Mouse (Mus musculus) liver, embryonic 12.5 days (tissue): Measurements from ENCODE around the gene Vps18. TPM values are rescaled to one million over a fixed set of nuclear protein-coding genes. Genes with fewer than 3 reads are reported as not detected.

Source experiments
- ATAC-seq: fragments of 200-750 bp; cut with Nextera tagmentation; 2 replicates; pipeline ENCODE4 v1.8.0; 2017; ENCODE audit warnings: moderate number of reproducible peaks, mild to moderate bottlenecking, moderate library complexity
- H3K27ac ChIP-seq: fragments of 300-500 bp; sonication (generic); 2 replicates; pipeline ENCODE4 v1.5.1; 2016; ENCODE audit warnings: mild to moderate bottlenecking
- H3K27me3 ChIP-seq: fragments of 300-500 bp; sonication (generic); replicated peaks from 2 replicates; pipeline ENCODE4 v1.6.1; 2016; ENCODE audit warnings: mild to moderate bottlenecking, moderate library complexity
- H3K36me3 ChIP-seq: fragments of 300-500 bp; sonication (generic); 2 replicates; pipeline ENCODE4 v1.6.1; 2016; ENCODE audit warnings: mild to moderate bottlenecking, moderate library complexity
- H3K4me1 ChIP-seq: fragments of 300-500 bp; sonication (generic); 2 replicates; pipeline ENCODE4 v1.6.1; 2016
- H3K4me2 ChIP-seq: fragments of 300-500 bp; sonication (generic); 2 replicates; pipeline ENCODE4 v1.6.1; 2016; ENCODE audit warnings: mild to moderate bottlenecking, moderate library complexity
- H3K4me3 ChIP-seq: fragments of 300-500 bp; sonication (generic); 2 replicates; pipeline ENCODE4 v1.5.1; 2016; ENCODE audit warnings: mild to moderate bottlenecking, moderate library complexity
- H3K9ac ChIP-seq: fragments of 300-500 bp; sonication (generic); 2 replicates; pipeline ENCODE4 v1.6.1; 2016; ENCODE audit warnings: mild to moderate bottlenecking, moderate library complexity
- H3K9me3 ChIP-seq: fragments of 300-500 bp; sonication (generic); replicated peaks from 2 replicates; pipeline ENCODE4 v1.6.1; 2016; ENCODE audit warnings: mild to moderate bottlenecking, moderate library complexity
- WGBS: fragments of 180-500 bp; shearing (Covaris S2); methylation state at CpG from one replicate; pipeline ENCODE4 v1.1.7; 2016; ENCODE audit not compliant: insufficient replicate concordance; 5-methylcytosine and 5-hydroxymethylcytosine counted together
- polyA plus RNA-seq: library from polyadenylated mRNA; unstranded; fragments of >200 nt; fragmentation: Nextera tagmentation; extraction: Ambion mirVana; gene quantifications from 2 replicates; pipeline ENCODE4 v1.2.1, GENCODE M21; 2016

Vps18 gene
- polyA plus RNA-seq, 1 experiment from 2014 or later, result 9.8 TPM

DNA sequence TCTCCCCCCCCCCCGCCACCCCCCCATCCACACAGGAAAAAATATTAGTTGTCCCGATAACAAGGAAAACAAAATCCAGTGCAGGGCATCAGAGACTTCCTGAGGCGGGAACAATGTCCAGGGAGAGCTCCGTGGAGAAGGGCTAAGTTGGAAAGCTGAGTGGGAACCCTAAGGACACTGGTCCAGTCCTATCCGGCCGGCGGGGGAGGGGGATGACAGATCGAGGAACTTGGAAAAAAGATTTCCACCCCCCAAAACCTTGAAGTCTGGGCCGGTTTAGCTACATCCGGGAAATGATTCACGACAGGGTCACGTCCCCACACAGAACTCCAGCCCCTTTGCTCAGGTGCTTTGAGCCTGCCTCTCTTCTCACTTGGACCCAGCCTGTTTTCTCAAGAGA, 23.0 kb downstream of the Vps18 start:
- Histone ChIP-seq H3K4me2 (no peak overlapping the region), H3K27ac (no peak overlapping the region), H3K4me1 (peaks cover 12% of the 10 kb centered on the region; the same call in 1 of the 2 replicates), H3K9ac (no peak overlapping the region), H3K27me3 (peaks cover 28% of the 10 kb centered on the region), H3K4me3 (no peak overlapping the region), H3K9me3 (no peaks in the 10 kb centered on the region; the same call in 1 of the 2 replicates), H3K36me3 (no peaks in the 10 kb centered on the region)
- no peak for ATAC-seq
- 42% methylated on average over 12 of the region's 12 CpGs for WGBS

DNA sequence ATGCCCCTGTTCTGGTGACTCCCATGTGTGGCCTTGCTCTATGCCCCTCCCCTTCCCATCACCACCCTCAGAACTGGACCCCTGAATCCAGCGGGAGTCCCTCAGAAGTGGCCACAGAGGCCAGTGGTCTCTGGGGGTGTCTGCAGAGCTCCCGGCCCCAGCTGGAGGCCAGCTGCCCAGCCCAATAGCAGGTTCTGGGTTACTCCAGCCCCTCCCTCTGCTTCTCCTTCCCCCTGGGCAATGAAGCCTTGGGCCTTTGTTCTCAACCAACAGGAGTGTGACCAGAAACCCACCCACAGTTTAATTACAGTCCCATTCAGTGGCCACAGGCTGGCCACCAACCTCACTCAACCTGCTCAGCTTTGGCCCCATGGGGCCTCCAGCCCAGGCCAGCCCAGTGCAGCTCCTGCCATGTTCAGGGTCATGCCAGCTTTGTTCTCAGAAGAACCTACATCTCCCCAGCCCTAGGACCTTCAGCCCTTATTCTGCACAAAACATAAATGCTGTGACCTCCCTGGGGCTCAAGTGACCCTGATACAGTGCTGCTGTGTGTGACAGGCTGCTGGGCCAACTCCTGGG, 23.9 kb downstream of the Vps18 start:
- Histone ChIP-seq H3K9ac (no peak overlapping the region), H3K36me3 (no peaks in the 10 kb centered on the region), H3K27me3 (peaks cover 28% of the 10 kb centered on the region), H3K9me3 (no peaks in the 10 kb centered on the region; the same call in 1 of the 2 replicates), H3K27ac (no peak overlapping the region; the same call in 1 of the 2 replicates), H3K4me1 (peaks cover 12% of the 10 kb centered on the region; the same call in 1 of the 2 replicates), H3K4me3 (no peak overlapping the region), H3K4me2 (no peak overlapping the region)
- ATAC-seq, result no peak
- whole genome bisulfite sequencing, result 69% methylated on average over 2 of the region's 2 CpGs

DNA sequence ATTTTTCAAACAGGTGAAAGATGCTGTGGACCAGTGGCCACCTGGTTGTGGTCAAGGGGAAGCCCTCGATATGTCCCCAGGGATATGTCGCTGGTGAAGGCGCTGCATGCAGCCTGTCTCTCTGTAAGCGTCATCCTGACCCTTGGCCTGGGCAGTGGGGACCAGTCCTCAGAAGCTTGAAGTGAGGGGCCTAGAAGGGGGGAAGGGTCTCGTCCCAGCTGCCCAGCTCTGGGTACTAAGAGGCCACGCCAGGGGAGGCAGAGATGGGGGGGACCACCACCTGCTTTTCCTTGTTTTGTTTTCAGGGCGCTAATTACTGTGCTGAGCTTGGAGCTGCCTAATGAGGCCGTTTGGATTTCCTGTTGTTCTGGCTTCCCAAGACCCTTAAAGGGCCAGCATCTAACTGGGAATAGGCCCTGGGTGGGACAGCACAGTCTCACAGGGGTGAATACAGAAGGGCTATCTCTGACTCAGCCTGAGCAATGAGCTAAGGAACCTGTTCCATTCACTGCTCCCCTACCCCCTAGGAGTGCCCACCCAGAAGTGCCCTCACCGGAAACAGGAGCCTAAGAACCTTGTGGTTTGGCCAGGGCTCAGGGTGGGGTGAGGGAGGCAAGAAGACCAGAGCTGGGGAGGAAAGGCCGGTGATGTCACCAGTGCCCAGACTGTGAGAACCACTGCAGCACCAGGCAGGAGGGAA, 25.4 kb downstream of the Vps18 start:
- no peaks in the 10 kb centered on the region for H3K36me3 ChIP-seq
- H3K9ac ChIP-seq, result no peak overlapping the region
- H3K4me2 ChIP-seq, result no peak overlapping the region
- peaks cover 20% of the 10 kb centered on the region for H3K4me1 ChIP-seq
- no peak for ATAC-seq
- peaks cover 28% of the 10 kb centered on the region for H3K27me3 ChIP-seq
- no peak overlapping the region for H3K4me3 ChIP-seq
- H3K27ac ChIP-seq, result no peak overlapping the region
- no peaks in the 10 kb centered on the region; the same call in 1 of the 2 replicates for H3K9me3 ChIP-seq
- 38% methylated on average over 10 of the region's 10 CpGs for WGBS

DNA sequence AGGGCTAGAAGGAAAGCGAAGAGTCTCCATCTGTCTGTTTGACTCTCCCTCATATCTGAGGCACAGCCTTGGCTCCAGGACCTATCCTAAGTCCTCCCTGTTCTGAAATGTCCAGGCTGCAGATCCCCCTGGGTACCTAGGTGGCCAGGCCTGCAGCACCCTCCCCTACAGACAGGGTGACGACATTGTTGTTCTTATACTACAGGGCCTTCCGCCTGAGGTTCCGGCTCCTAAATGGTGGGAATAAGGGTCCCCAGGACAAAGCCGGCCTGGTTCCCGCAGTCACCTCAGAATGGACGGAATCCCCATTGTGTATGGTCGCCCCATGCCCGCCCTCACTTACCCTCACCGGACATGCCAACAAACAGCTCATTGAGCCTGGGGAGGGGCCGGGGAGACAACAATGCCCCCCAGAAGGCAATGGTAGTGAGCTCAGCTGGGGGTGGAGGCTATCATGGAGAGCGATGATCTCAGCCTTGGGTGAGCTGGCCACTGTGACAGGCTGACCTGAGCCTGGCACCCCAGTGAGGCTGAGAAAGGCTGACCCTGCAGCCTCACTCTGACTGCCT, 26.3 kb downstream of the Vps18 start:
- H3K4me3 ChIP-seq, result no peak overlapping the region
- H3K9me3 ChIP-seq, result no peaks in the 10 kb centered on the region; the same call in 1 of the 2 replicates
- H3K4me2 ChIP-seq, result no peak overlapping the region
- no peak overlapping the region for H3K9ac ChIP-seq
- no peak overlapping the region for H3K27ac ChIP-seq
- H3K27me3 ChIP-seq, result peaks cover 28% of the 10 kb centered on the region
- WGBS, result 75% methylated on average over 12 of the region's 12 CpGs
- ATAC-seq, result peak; percentile 14; the same call in 1 of the 2 replicates
- H3K4me1 ChIP-seq, result peaks cover 28% of the 10 kb centered on the region
- H3K36me3 ChIP-seq, result no peaks in the 10 kb centered on the region

DNA sequence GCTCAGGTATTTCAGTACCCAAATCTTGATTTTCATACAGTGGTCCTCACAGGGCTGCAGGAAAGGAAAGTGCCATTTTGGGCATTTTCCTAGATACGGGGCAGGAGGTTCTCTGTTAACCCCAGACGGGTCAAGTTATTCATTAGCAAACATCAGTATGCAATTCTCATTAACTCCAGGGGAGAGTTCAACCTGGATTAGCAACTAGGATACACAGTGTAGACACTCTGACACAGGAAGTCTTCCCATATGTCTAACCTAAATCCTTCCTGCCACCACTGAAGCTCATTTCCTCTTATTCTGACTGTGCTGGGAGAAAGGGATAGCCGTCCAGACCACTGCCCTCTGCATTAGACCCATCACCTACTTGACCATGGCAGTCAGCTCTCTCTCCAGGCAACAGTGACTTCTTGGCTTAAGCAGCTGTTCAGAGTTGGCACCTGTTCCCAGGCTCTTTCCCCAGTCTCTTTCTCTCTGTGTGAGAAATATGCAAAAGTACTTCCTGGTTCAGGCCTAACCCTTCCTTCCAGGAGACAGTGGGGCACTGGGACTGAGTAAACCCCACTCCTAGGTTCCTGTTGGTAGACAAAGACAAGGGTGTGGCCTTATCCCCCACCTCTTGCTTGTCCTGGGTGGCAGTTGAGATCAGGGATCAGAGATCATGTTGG, 29.6 kb downstream of the Vps18 start:
- peaks cover 50% of the 10 kb centered on the region for H3K4me1 ChIP-seq
- H3K9me3 ChIP-seq, result no peaks in the 10 kb centered on the region; the same call in 1 of the 2 replicates
- no peak overlapping the region for H3K9ac ChIP-seq
- peaks cover 55% of the 10 kb centered on the region for H3K27me3 ChIP-seq
- no peak for ATAC-seq
- no peak overlapping the region for H3K4me3 ChIP-seq
- H3K36me3 ChIP-seq, result no peaks in the 10 kb centered on the region
- no peak overlapping the region for H3K4me2 ChIP-seq
- no peak overlapping the region for H3K27ac ChIP-seq
- 62% methylated on average over 3 of the region's 3 CpGs for WGBS

DNA sequence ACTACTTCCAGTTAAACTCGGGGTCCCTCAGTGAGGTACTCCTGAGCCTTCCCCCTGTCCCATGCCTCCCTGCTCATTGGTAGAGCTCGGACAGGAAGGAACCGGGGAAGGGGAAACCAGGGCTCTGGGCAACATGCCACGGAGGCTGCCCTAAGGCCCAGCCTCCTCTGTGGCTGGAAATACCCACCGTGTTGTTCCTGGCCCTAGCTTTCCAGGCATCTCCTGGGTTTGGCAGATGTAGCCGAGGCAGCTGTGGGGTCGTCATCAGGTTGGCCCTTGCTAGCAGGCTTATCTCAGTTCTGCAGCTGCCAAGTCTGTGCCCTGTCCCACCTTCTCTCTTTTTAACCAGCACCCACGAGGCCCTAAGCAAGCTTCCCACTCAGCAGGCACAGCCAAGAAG, 32.0 kb downstream of the Vps18 start:
- Histone ChIP-seq H3K4me3 (no peak overlapping the region), H3K9me3 (no peaks in the 10 kb centered on the region; the same call in 1 of the 2 replicates), H3K27me3 (peaks cover 60% of the 10 kb centered on the region), H3K36me3 (no peaks in the 10 kb centered on the region), H3K4me1 (peaks cover 68% of the 10 kb centered on the region), H3K9ac (0 out of 2 replicates have a peak overlapping the region, but pooled peaks have one; percentile 1), H3K27ac (peak overlapping the region; percentile 13; the same call in 1 of the 2 replicates), H3K4me2 (peak overlapping the region; percentile 84)
- 24% methylated on average over 8 of the region's 8 CpGs for WGBS
- peak; percentile 71 for ATAC-seq

DNA sequence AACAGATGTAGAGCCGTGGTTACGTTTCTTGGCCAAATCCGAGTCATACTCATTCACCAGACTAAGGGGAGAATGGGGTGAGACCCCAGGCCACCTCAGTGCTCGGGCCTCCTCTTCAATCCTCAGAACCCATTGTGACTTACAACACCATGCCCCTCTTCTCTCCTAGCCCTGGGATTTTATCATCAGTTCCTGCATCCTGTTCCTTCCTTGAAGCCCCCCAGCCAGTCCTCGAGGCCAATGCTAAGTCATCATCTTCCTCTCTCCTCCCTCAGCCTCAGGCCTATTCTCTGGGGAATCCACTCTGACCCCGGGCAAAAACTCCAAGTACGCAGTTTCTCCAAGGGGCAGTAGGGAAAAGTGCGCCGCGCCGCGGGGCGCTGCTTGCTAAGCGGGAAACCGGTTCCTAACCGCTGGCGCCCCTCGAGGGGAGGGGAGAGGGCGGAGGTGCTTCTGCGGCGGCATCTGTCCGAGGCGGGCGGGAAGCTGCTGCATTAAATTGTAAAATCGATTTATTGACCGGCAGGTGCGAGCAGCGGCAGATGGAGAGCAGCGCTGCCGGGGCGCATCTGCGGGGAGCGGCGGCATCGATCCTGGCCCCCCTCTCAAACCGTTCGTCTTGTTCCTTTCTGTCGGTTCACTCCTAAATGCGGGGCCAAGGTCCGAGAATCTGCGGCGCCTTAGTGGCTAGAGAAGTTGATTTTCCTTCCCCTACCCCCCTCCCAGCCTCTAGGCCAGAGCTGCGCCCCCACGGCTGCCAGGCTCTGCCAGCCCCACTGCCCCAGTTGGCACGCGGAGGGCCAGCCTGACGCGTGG, 33.4 kb downstream of the Vps18 start:
- Histone ChIP-seq H3K4me3 (peak overlapping the region; percentile 50), H3K9me3 (no peaks in the 10 kb centered on the region), H3K9ac (peak overlapping the region; percentile 58), H3K27ac (peak overlapping the region; percentile 64), H3K27me3 (peaks cover 67% of the 10 kb centered on the region), H3K36me3 (no peaks in the 10 kb centered on the region), H3K4me1 (peaks cover 82% of the 10 kb centered on the region), H3K4me2 (peak overlapping the region; percentile 84)
- no peak for ATAC-seq
- 4% methylated on average over 48 of the region's 48 CpGs for WGBS

DNA sequence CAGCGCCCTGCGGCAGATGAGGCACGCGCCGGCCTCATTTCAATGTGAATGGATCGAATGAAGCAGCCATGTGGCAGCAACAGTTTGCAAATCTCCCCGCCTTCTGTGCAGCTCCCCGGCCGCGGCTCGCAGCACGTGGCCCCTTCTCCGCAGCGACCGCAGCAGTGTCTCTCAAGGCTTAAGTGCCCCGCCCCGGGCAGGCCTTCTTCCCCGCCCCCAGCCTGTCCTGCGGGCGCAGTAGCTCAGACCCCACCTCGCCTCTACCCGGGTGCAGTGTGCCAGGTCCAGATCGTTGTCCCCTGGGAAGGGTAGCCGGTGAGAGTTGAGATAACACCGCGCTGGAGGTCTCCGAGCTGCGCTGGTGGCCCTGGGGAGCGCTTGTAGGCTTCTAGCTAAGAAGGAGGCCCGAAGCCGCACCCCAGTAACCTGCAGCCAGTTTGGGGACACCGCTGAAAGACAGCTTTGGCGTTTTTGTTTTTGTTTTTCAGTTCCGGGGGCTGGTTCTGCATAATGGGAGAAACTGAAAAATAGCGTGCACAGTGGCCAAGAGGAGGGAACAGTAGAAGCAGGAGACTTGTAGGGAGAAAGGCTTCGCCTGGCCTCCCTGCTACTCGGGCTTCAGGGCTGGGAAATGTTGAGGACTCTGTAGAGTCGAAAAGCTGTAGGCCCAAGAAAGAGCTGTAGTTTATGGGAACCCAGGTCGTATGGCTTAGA, 34.2 kb downstream of the Vps18 start:
- peak; percentile 50 for ATAC-seq
- peak overlapping the region; percentile 84 for H3K4me2 ChIP-seq
- peak overlapping the region; percentile 64 for H3K27ac ChIP-seq
- H3K36me3 ChIP-seq, result no peaks in the 10 kb centered on the region
- H3K9ac ChIP-seq, result peak overlapping the region; percentile 58
- WGBS, result 8% methylated on average over 39 of the region's 39 CpGs
- peak overlapping the region; percentile 50 for H3K4me3 ChIP-seq
- peaks cover 85% of the 10 kb centered on the region for H3K4me1 ChIP-seq
- peaks cover 75% of the 10 kb centered on the region for H3K27me3 ChIP-seq
- no peaks in the 10 kb centered on the region for H3K9me3 ChIP-seq

DNA sequence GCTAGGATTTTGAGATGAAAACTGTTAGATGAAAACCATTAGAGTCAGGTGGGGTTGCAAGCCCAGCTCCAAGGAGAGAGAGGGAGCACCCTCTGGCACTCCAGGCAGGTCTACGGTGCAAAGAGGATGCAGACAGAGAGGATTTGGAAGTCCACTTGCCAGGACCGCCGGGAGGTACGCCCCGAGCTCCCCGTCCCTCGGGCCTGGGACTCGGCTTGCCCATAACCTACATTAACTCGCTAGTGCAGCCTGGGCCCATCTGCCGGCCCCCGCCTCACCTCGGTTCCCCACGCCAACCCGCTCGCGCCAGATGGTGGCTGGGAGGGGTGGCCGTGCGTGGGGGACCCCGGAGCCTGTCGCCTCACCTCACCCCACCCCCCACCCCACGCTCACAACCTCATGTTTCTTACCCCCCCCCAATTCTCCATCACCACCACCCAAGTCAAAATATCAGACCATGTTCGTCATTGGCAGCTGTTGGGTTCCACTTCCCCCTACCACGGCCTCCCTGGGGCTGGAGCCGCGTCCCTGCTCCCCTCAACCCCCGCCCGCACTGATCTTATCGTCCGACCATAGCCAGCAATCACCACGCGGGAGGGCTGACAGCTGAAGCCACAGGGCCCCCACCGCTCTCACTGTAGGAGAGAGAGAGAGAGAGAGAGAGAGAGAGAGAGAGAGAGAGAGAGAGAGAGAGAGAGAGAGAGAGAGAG, 35.5 kb downstream of the Vps18 start:
- Histone ChIP-seq H3K4me3 (peak overlapping the region; percentile 53), H3K4me1 (peaks cover 76% of the 10 kb centered on the region), H3K27ac (no peak overlapping the region), H3K36me3 (no peaks in the 10 kb centered on the region), H3K4me2 (peak overlapping the region; percentile 72), H3K27me3 (peaks cover 87% of the 10 kb centered on the region), H3K9ac (peak overlapping the region; percentile 30; the same call in 1 of the 2 replicates), H3K9me3 (no peaks in the 10 kb centered on the region)
- ATAC-seq, result no peak
- WGBS, result 12% methylated on average over 32 of the region's 32 CpGs

DNA sequence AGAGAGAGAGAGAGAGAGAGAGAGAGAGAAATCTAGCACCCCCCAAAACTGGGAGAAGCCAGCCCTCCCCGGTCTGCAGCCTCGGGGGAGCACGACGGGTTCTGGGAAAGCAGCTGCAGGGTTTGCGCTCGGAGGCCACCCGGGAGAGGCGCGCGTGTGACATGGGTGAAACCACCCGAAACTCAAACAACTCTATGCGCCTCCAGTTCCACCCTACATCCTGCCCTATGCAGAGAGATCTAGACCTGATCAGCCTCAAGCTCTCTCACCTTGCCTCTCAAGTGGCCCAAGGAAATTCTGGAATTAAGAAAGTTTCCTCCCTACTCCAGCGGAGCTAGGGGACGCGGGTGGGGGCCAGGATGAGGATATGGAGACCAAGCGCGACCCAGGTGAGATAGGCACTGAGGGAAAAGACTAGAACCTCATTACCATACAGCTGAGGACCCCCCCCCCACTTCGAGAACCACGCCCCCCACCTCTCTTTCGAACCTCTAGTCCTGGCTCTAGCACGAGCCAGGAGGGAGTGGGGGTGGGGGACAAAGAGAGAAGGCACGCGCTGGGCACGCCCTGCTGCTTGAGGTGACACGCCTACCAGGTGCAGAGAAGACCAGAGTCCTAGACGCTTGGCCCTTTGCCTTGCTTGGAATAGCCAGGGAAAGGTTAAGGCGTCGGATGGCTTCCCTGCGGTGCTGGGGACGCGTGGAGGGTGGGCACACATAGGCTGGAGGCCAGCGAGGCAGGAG, 36.2 kb downstream of the Vps18 start:
- Histone ChIP-seq H3K4me3 (peak overlapping the region; percentile 53), H3K9me3 (no peaks in the 10 kb centered on the region), H3K4me1 (peaks cover 69% of the 10 kb centered on the region), H3K36me3 (no peaks in the 10 kb centered on the region), H3K27ac (no peak overlapping the region), H3K27me3 (peaks cover 95% of the 10 kb centered on the region), H3K4me2 (peak overlapping the region; percentile 72), H3K9ac (peak overlapping the region; percentile 30; the same call in 1 of the 2 replicates)
- WGBS, result 1% methylated on average over 32 of the region's 32 CpGs
- ATAC-seq, result no peak
